Mouse (Mus musculus) liver, adult (tissue): ENCODE results near the gene Slc22a14.

Source experiments
- GATA4 ChIP-seq: IDR thresholded peaks from 2 replicates; pipeline ENCODE4 v1.6.1; 2014; ENCODE audit warnings: mild to moderate bottlenecking, low read length; ENCODE audit not compliant: insufficient replicate concordance

Gene Slc22a14

GRCm38 (mm10) chr9:119258785-119259184, 106.6 kb downstream of the Slc22a14 start:
- TF ChIP-seq GATA4: no peak

GRCm38 (mm10) chr9:119258128-119258527, 107.2 kb downstream of the Slc22a14 start:
- no peak for TF ChIP-seq GATA4

DNA sequence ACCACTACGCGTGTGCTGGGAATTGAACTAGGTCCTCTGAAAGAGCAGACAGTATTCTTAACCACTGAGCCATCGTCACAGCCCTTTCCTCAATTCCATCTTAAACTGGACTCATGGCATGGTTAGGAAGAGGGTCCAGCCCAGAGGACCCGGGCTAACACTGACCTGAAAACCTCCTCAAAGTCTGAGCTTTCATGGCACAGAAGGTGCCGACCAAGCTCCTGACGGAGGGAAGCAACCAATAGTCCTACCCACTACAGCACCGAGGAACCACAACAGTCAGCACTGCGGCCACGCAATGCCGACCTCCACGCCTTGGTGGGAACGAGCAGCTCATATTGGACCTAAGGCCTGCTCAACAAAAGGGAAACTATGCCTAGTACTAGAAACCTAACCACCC, 109.2 kb downstream of the Slc22a14 start:
- no peak for TF ChIP-seq GATA4

DNA sequence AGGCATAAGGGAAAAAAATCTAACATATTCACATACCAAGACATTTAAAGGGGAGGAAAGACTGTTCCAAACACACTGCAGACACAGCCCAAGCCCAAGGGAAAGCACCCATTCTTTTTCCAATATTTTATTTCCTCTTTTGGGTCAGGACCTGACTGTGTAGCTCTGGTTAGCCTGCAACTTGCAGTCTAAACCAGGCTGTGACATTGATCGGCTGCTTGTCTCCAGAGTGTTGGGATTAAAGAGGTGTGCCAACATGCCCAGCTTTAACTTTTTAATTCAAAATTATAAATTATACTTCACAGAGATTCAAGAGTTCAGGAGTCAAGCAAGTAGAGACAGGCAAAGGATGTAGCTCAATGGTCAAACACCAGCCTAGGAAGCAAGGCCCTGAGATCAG, 110.3 kb downstream of the Slc22a14 start:
- no peak for TF ChIP-seq GATA4

GRCm38 (mm10) chr9:119254187-119254586, 111.2 kb downstream of the Slc22a14 start:
- TF ChIP-seq GATA4: no peak

DNA sequence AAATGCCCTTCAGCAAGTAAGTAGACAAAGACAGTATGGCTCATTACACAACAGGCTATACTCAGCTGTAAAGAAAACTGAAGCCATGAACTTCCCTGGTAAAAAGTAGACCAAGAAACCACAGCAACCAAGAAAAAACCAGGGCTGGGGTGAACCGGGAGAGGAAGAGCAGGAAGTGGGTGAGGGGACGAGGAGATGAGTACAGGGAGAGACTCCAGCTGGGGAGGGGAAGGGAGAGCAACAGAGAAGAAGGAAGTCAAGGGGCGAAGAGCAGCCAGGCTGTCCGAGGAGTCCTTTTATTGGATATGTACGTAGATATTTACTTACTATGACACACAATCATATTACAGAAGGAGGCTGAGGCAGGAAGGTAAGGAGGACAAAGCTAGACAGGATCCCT, 117.4 kb downstream of the Slc22a14 start:
- no peak for TF ChIP-seq GATA4

DNA sequence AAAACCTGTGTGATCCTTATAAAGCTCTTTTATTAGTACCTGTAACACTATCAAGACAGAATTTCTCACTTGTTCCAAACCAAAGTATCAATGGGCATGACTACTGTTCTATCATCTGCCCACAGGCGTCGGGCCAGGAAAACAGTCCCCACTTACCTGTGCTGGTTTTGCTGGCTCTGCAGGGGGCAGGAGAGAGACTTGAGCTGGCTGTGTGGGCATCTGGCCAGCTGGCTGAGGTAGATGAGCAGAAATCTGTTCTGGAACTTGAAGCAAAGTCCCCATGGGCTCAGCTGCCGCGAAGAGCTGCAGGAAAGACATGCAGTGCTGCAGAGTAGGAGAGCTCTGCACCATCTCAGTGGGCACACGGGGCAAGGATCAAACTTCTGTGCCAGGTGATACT, 118.5 kb downstream of the Slc22a14 start:
- no peak for TF ChIP-seq GATA4

DNA sequence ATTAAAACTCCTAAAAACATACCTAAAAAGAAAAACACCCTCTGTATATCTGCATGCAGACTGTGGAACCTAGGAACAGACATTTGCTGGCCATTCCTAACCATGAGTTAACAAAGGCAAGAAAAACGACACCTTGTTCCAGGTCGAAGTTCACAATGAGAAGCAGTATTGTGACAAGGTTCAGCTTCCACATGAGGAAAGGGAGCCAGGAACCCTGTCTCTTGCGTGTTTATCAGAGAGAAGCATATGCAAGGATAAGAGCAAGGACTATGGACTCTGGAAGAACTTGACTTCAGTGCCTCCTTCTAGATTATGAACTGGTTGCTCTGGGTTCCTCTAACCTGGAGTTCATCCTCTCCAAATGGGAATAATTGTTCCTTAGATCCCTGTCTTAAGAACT, 121.4 kb downstream of the Slc22a14 start:
- TF ChIP-seq GATA4: no peak

DNA sequence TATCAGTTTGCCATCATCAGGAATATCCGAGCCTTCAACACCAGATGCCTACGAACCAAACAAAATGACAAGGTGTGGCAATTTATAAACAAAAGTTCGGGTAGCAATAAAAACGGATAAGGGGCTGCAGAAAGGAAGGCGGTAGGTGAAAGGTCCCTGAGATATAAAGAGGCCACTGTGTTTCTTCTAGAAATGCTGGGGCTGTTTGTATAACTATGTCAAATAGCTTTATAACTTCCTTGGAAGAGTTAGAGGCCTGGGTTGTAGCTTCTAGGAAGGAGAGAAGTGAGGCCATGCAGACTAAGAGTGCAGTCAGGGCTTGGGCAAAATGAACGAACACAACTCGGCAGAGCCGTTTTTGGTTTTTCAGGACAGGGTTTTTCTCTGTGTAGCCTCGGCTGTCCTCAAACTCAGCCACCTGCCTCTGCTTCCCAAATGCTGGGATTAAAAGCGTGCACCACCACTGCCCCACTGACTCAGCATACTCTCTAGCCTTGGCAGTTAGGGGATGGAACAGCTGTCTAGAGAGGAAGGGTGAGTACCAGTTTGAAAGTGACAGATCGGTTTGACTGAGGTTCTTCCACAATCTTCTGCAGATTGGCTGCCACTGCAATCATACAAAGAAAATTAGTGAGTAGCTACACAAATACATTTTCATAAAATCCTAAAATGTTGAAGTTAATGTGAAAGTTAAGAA, 124.0 kb downstream of the Slc22a14 start:
- no peak for TF ChIP-seq GATA4

DNA sequence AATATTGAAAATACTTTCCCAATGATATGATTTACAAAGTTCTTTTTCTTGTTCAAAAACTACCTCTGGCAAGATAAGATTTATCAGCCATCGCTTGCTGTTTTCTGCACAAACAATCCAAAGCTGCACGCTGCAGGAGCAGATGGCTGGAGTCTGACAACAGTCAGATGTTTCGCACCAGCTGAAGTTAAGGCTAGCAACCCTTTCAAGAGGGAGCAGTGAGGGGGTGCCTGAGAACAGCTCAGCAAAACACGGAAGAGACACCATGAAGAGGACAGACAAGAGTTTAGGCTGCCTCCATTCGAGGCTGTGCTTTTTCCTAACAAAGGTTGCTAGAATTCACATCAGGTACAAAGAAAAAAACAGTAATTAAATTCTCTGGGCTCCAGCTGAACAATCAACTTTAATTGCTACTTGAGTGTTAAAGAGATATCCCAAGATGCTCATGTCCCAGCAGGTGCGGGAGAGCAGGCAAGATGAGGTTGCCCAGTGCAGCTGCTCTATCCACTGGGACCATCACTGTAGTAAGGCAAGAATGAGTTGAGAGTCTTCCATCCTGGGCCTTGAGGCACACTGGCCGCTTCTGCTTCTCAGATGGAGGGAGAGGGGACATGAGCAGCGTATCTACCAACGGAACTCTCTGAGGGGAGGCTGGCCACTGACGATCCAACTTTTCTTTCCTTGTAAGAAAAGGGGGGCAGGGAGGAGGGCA, 124.9 kb downstream of the Slc22a14 start:
- TF ChIP-seq GATA4: no peak

DNA sequence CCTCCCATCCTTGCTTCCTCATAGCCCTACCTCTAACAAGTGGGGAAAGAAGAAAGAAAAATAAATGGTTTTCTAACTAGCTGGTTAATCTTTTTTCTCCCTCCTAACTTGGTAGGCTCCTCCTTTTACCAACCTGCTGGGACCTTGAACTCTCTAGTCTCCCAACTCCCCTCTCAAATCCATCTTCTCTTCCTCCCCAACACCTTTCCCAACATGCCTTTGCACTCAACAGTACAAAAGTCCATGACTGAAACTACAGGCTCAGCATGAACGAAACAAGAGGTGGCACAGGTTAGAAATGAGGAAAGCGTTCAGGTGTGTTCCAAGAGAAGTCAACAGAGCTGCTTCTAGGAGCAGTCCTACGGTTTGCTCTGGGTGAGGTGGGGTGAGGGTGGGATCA, 126.1 kb downstream of the Slc22a14 start:
- no peak for TF ChIP-seq GATA4

GRCm38 (mm10) chr9:119238796-119239195, 126.6 kb downstream of the Slc22a14 start:
- TF ChIP-seq GATA4: no peak

DNA sequence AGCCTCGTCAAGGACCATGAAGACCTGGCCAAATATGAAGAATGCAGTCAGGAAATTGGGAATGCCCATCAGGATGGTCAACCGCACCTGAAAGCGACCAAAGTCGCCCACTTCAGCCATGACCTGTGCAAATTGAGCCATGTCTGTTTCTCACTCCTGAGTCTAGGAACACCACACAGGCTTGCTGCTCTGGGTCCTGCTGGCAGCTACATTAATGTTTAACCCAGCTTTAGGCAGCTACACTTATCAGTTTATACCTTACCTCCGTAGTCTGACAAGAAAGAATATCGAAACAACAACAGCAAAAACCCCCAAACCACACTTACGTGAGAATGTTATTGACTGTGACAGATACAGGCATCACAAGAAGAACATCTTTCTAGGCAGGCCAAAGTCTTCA, 133.8 kb downstream of the Slc22a14 start:
- TF ChIP-seq GATA4: no peak

DNA sequence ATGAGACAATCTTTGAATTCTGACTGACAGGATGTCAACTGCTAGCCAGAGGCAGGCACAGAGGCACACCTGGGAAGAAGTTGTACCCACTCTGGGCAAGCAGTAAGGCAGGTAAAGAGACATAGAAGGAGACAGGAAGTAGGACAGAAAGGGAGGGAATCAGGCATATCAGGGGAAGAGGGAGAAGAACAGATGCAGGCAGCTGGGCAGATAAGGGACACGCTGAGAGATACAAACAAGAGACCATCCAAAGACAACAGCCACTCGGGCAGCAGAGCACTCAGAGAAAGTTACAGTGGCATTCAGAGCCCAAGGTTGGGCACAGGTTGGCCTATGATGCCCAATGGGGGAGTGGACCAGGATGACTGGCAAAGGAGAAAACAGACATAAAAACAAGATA, 134.5 kb downstream of the Slc22a14 start:
- no peak for TF ChIP-seq GATA4

DNA sequence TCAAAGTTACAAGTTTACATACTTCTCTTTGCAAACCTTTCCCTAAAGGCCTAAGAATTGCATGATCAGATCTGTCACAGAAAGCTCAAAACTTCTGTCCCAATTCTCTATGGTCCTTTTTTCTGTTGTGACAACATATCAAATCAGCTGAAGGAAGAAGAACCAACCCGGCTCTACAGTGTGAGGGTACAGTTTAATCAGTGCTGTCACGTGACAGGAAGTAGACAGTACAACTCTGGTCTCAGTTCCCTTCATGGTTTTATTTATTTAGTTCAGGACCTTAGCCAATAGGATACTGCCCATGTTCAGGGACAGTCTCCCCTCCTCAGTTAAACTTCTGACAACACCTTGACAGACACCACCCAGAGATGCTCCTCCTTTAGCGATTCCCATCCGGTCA, 145.1 kb downstream of the Slc22a14 start:
- TF ChIP-seq GATA4: no peak

GRCm38 (mm10) chr9:119219667-119220066, 145.7 kb downstream of the Slc22a14 start:
- no peak for TF ChIP-seq GATA4

DNA sequence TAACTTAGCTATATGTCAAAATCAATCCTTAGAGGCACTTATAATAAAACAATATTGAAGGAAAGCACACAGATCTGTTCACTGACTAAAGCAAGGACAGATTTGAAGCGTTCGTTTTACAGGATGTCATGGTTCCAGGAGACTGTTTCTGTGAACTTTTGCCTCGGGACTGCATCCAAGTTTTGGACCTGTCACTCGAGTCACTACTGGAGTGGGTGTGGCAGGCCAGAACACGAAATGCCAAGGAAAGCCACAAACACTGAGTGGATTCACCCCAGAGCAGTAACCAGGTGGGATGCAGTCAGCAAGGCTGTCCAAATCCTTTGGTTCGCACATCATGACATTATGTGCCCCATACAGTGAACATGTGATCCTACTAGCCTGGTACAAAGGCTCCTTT, 150.8 kb downstream of the Slc22a14 start:
- TF ChIP-seq GATA4: no peak
